Mouse (Mus musculus) brain, adult 2 months (tissue): ENCODE data around the gene Klhdc9.
"Not testable (repeated sequence)": the region's sequence is repeated elsewhere in the genome, so short reads cannot be mapped to it uniquely, and the experiment has no call there.

Experiments used
- DNase-seq: peaks from one replicate; pipeline ENCODE4 v3.0.0; 2011; ENCODE audit warnings: low read depth, low spot score

The Klhdc9 gene

DNA sequence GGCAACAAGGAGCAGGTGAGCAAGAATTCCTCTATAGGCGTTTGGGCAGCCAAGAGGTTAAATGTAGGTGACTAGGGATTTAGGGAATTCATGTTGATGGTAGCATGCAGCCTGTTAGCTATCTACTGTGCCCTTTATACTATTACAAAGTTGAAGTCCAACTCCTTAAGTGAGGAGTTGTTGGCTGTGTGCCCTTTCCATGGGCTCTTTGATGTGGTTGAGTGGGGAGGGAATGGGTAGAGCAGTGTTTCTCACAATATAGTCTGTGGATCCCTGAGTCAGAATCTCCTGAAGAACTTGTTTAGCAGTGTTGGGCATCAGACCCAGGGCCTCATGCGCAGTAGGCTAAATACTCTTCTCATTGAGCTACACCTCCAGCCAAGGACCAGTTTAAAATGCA, 3.8 kb downstream of the Klhdc9 start:
- DNase-seq: no peak

GRCm38 (mm10) chr1:171355812-171356340, 4.7 kb downstream of the Klhdc9 start:
- DNase-seq: peak; percentile 48

DNA sequence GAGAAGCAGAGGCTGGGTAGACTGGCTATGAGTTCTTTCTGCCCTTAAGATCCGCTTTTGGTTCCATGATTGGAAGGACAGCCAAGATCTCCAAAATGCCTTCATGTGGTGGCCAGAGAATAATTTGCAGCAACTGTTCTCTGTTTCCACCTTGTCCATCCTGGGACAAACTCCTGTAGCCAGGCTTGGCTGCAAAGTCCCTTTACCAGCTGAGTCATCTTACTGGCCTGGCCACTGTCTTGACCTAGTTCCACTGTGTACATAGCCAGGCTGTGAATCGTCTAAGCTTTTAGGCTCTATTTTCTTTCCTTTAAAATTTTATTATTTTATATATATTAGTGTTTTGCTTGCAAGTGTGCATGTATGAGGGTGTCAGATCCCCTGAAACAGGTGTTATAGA, 11.4 kb downstream of the Klhdc9 start:
- DNase-seq: peak; percentile 18

- peak; percentile 18 for DNase-seq
Observed at GRCm38 (mm10) chr1:171348665-171349064, 11.9 kb downstream of the Klhdc9 start.

- peak; percentile 34 for DNase-seq
Observed at GRCm38 (mm10) chr1:171346095-171346450, 14.5 kb downstream of the Klhdc9 start.

DNA sequence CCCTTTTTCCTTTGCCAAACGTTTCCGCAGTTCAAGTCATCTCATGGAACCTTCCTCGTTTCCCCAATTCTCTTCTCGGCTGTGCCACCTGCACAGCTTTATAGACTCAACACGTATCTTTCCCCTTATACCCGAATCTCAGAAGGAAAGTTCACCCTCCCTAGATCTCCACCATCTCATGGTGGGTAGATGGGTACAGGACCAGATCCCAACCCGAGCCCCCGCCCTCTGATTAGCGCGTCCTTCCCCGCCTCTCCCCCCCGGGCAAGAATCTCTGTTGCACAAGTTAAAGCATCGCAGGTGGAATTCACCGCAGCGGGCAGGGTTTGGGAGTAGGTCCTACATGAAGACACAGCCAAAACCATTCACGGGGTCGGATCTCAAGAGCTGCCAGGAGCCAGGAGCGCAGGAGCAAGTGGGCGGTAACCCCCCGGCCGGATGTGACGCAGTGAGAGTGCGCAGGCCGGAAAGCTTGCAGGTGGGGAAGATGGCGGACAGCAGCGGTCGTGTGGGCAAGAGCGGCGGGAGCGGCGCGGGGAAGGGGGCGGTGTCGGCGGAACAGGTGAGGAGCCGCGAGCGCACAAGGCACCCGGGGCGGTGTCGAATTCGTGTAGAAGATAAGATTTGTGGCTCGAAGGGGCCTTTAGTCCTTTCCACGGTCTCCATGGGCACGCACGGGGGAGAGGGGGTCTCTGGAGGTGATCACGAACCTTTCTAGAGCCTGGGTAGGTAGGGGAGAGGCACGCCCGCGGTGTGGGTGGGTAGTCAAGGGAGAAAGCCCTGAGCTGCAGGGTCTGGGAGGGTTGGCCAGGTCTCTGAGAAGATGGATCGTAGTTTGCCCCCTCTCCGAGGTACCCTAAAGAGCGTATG, 15.1 kb downstream of the Klhdc9 start, which contains the start of the genes Nit1 and Pfdn2:
Gene Nit1 (minus strand): TSS at position 422 of the 870 bp plus-strand sequence.
Gene Pfdn2 (plus strand): TSS at position 446 of the 870 bp plus-strand sequence.
- peak; percentile 97 for DNase-seq

DNA sequence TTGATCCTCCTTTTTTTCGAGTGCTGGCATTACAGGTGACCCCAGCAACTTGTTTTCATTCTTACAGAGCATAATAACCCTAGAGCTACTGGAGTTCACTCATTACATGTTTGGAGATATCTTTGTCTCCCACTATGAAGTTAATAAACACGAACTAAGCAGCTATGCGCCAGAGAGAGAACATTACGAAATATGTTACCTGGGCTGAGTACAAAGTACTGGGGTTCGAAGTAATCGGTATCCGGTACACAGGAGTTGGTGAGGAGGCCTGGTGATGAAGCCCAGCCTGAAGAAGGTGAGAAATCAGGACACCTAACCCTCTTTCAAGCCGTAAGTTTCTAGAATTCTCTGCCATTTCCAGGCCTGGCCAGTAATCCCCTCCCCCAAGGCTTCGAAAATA, 15.9 kb downstream of the Klhdc9 start:
- DNase-seq: no peak

DNA sequence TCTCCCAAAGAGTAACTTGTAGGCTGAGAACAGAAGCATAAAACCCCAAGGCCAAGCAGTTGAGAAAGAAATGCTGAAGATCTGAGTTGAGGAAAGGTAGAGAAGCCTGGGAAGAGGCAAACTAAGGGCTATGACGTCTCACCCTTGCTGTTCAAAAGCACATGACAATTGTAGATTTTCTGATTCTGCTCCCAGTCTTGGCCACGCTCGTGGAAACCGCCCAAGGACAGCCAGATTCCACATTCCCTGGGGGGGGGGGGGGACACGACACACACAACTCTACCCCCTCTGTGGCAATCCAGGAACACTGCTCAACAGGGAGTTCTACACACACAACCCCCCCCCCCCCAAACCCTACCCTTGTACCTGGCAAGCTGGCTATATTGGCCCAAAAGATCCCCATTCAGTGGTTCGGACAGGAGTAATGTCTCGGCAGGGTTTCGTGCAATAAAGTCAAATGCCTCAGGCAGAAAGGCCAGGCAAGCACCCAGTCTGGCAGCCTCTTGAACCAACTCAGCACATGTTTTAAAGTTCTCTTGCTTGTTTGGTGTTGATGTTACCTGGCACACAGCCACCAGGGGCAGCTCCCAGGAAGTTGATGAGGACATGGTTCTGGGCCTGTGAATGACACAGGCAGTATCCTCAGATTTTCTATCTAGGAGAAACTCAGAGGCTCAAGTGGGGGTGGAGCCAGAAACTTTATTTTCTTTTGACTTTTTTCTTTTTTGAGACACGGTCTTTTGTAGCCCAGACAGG, 16.5 kb downstream of the Klhdc9 start:
- DNase-seq: no peak

DNA sequence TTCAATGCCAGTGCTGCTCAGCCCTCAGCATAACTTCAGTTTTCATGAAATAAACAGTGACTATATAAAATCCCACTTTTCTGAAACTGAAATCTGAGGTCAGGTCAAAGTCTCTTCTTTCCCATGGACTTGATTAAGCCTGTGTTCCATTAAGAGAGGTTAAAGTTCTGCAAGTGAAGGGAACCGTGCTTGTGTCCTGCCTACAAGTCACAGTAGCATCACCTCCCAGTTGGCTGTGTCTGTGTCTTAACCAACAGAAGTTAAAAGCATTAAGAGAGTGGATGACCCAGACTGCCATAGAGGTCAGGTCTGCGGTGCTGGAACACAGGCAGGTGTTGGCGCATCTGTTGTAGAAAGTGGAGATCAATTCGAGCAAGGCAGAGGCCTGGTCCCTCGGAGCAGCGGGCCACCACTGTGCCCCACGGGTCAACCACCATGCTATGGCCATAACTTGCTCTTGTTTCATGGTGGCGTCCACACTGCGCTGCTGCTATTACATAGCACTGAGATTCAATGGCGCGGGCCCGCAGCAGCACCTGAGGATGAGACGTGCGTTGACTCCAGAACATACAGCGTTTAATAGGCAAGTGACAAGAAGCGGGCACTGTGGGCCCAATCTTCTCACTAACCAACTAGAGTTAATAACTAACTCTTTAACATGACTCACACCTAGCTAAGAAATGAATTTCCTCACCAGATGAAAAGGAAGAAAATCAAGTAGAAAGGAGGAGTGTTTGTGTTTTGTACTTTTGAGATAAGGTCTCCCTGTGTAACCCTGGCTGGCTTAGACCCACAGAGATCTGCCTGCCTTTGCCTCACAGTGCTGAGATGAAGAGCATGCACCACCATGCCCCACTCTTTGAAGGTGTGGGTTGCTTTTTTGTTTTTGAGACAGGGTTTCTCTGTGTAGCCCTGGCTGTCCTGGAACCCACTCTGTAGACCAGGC, 18.1 kb downstream of the Klhdc9 start:
- no peak for DNase-seq

DNA sequence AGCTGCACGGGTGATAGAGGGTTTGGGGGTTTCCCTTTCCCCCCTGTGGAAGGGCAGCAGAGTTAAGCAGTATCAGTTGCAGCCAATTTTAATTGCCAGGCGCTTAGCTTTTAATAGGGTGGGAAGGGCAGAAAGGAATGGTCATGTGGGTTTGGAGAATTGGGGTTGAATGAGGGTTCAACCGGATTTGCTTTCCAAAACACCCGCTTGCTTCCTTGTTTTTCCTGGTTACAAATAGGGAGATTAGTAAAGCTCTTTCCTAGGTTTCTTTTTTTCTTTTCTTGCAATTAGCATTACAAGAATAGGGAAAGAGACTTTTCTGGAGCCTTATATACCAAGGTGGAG, 30.4 kb downstream of the Klhdc9 start:
- DNase-seq: peak; percentile 43

- peak; percentile 45 for DNase-seq
Observed at GRCm38 (mm10) chr1:171329433-171330215, 31.0 kb downstream of the Klhdc9 start.

GRCm38 (mm10) chr1:171328839-171329432, 31.7 kb downstream of the Klhdc9 start, which contains the start of gene Dedd:
TSS of gene Dedd (plus strand) at chr1:171329145.
- DNase-seq: peak; percentile 99

- peak; percentile 28 for DNase-seq
Observed at GRCm38 (mm10) chr1:171328244-171328643, 32.4 kb downstream of the Klhdc9 start.

DNA sequence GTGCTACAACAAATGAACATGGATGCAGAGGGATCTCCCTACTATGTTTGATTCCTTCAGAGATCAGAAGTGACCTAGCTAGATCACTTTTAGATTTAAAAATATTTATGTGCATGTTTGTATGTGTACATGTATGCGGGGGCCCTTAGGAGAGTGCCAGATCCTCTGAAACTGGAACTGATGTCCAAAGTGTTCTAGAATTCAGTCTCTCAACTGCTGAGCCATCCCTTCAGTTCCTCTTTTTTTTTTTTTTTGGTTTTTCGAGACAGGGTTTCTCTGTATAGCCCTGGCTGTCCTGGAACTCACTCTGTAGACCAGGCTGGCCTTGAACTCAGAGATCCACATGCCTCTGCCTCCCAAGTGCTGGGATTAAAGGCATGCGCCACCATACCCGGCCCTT, 34.0 kb downstream of the Klhdc9 start:
- not testable (repeated sequence) for DNase-seq

DNA sequence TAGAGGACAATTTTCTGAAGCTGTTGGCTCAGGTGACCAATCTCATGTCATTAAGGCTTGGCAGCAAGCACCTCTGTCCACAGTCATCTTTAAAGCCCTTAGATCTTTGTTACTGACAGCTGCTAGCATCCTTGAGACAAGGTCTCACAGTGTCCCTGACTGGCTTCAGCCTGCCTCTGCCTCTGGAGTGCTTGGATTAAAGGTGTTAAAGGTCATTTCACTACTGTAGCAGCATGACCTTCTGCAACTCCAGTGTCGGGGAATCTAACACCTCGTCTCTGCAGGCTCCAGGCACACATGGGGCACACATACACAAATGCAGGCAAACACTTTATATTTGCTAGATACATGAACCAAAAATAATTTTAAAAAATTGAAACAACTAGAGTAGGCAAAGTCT, 35.0 kb downstream of the Klhdc9 start:
- DNase-seq: no peak

GRCm38 (mm10) chr1:171322012-171322411, 38.6 kb downstream of the Klhdc9 start:
- no peak for DNase-seq

- DNase-seq: peak; percentile 35
Observed at GRCm38 (mm10) chr1:171321415-171321814, 39.2 kb downstream of the Klhdc9 start.

DNA sequence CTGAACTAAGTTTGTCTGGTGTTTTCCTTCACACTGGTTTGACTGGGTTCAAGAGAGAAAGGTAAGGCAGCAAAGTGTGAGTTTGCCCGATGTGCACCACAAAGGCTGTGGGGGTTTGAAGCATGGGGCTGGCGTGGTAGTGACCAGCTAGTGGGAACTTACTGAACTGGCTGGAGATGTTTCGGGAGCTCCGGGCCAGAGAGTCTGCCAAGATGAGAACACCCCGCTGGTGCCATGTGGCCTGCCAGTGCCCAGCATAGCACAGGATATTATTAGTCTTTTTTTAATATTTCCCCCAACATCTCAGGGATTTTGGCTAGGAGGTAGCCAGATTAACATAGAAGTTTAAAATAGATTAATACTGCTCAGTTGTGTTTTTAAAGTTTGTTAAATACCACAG, 40.4 kb downstream of the Klhdc9 start:
- peak; percentile 74 for DNase-seq

GRCm38 (mm10) chr1:171319748-171320147, 40.9 kb downstream of the Klhdc9 start:
- peak; percentile 19 for DNase-seq

DNA sequence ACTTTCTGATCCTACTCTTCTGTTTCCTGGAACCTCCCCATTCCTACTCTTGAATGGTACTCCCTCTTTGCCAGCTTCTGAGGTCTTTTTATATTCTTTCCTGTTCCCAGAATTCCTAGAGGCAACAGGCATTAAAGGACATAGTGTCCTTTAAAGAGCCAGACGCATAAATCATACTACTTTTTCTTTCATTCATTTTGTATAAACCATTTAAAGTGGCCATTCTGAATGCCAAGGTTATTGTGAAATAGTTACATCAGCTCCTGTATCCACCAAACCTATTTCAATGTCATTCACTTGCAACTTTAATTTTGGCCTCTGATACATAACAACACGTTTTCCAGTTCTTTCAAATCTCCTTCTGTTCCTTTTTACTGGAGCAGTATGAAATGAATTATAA, 51.3 kb downstream of the Klhdc9 start:
- DNase-seq: no peak
